Mouse (Mus musculus) liver, postnatal 0 days (tissue): Measurements from ENCODE around the gene S100a1. TPM values are rescaled to one million over a fixed set of nuclear protein-coding genes. Genes with fewer than 3 reads are reported as not detected.

Experiments
- ATAC-seq: fragments of 200-750 bp; cut with Nextera tagmentation; 2 replicates; pipeline ENCODE4 v1.8.0; 2017; ENCODE audit warnings: mild to moderate bottlenecking, moderate library complexity
- DNase-seq: peaks from one replicate; pipeline ENCODE4 v3.0.0-alpha.2; 2016
- H3K27ac ChIP-seq: fragments of 300-500 bp; sonication (generic); 2 replicates; pipeline ENCODE4 v1.5.1; 2014; ENCODE audit warnings: antibody characterized with exemption, moderate library complexity, mild to moderate bottlenecking, low read depth
- H3K27me3 ChIP-seq: fragments of 300-500 bp; sonication (generic); 2 replicates; pipeline ENCODE4 v1.6.1; 2014; ENCODE audit warnings: low read length, control low read depth, mixed read lengths; ENCODE audit not compliant: insufficient read depth
- H3K36me3 ChIP-seq: fragments of 300-500 bp; sonication (generic); replicated peaks from 2 replicates; pipeline ENCODE4 v1.6.1; 2014; ENCODE audit warnings: mild to moderate bottlenecking, control low read depth, low read length, moderate library complexity, mixed read lengths; ENCODE audit not compliant: insufficient read depth
- H3K4me1 ChIP-seq: fragments of 300-500 bp; sonication (generic); 2 replicates; pipeline ENCODE4 v1.6.1; 2014; ENCODE audit warnings: antibody characterized with exemption, mild to moderate bottlenecking, control low read depth; ENCODE audit not compliant: insufficient read depth
- H3K4me2 ChIP-seq: fragments of 300-500 bp; sonication (generic); 2 replicates; pipeline ENCODE4 v1.6.1; 2014; ENCODE audit warnings: low read depth, mild to moderate bottlenecking, low read length, moderate library complexity, mixed read lengths
- H3K4me3 ChIP-seq: fragments of 300-500 bp; sonication (generic); 2 replicates; pipeline ENCODE4 v1.5.1; 2014; ENCODE audit warnings: low read depth, low read length
- H3K9ac ChIP-seq: fragments of 300-500 bp; sonication (generic); replicated peaks from 2 replicates; pipeline ENCODE4 v1.6.1; 2014; ENCODE audit warnings: mild to moderate bottlenecking, moderate library complexity
- H3K9me3 ChIP-seq: fragments of 300-500 bp; sonication (generic); 2 replicates; pipeline ENCODE4 v1.6.1; 2016; ENCODE audit warnings: mild to moderate bottlenecking, control low read depth, low read length, mixed read lengths
- CTCF ChIP-seq: sonication (generic); IDR thresholded peaks from 2 replicates; pipeline ENCODE4 v1.5.1; 2016; ENCODE audit warnings: antibody characterized with exemption, low read depth
- EP300 ChIP-seq: IDR thresholded peaks from 2 replicates; pipeline ENCODE4 v1.6.1; 2016; ENCODE audit warnings: antibody characterized with exemption, low read depth, mild to moderate bottlenecking
- WGBS: fragments of 180-500 bp; shearing (Covaris S2); extraction: QIAGEN DNeasy Blood & Tissue Kit; methylation state at CpG from one replicate; pipeline ENCODE4 v1.1.7; 2014; ENCODE audit not compliant: insufficient replicate concordance; 5-methylcytosine and 5-hydroxymethylcytosine counted together
- polyA plus RNA-seq: library from polyadenylated mRNA; unstranded; fragments of >200 nt; fragmentation: Nextera tagmentation; extraction: Ambion mirVana; gene quantifications from 2 replicates; pipeline ENCODE4 v1.2.1, GENCODE M21; 2015

Gene S100a1
- polyA plus RNA-seq, 1 experiment from 2014 or later = 118 TPM

DNA sequence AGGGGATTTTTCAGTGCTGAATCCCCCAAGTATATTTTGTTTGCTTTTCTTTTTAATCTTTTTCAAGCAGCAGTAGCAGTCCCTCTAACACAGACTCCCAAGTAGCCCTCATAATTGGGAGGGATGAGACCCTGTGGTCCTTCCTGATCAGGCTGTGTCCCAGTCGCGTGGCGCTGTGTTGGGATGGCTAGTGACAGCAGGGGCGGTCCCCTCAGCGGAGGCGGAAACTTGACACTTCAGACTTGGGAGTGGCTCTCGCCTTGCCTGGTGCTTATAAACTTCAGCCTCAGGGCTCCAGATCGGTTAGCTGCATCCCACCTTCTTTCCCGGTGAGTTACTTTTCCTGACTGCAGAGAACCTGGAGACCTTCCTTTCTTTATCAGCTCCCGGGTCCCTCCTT, 499 bp upstream of the S100a1 start:
- Histone ChIP-seq H3K4me2 (peak overlapping the region; percentile 98), H3K4me3 (peak overlapping the region; percentile 61), H3K9ac (peak overlapping the region; percentile 65), H3K4me1 (peaks cover 24% of the 10 kb centered on the region), H3K36me3 (peaks cover 7% of the 10 kb centered on the region; the same call in 1 of the 2 replicates), H3K9me3 (no peaks in the 10 kb centered on the region), H3K27ac (peak overlapping the region; percentile 46), H3K27me3 (no peaks in the 10 kb centered on the region)
- peak; percentile 75 for DNase-seq
- ATAC-seq = peak; percentile 78
- 2% methylated on average over 10 of the region's 10 CpGs for WGBS
- TF ChIP-seq CTCF (no peak), EP300 (no peak)

DNA sequence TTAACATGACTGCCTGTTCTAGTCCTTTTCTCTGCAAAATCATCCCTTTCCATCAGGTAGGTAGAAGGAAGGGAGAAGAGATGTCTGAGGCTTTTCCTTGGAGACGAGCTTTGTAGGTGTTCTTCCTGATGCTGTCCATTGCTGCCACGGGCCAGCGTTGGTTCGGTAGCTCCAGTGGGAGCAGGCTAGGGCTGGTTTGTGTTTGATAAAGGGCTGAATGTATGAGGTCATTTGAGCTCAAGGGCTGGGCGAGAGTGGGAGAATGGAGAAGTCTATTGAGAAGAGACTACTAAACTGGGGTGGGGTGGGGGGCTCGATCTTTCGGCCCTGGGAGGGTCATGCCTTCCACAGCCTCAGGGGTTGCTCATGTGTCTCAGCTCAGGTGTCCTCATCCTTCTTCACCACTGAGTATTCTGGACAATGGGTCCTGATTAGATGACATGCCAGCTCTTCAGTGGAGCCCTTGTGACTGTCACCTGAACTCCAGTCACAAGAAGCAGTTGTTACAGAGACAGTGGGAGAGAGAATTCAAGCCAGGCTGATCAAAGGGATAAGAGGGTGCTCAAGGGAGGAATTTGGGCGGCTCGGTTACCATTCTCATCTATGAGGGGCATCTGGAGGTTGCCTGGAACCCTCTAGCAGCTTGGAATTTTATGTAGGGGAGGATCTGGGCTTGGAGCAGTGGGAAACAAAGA, 1.1 kb downstream of the S100a1 start:
- Histone ChIP-seq H3K4me3 (no peak overlapping the region), H3K27me3 (no peaks in the 10 kb centered on the region), H3K27ac (no peak overlapping the region), H3K4me2 (peak overlapping the region; percentile 98), H3K36me3 (peaks cover 7% of the 10 kb centered on the region; the same call in 1 of the 2 replicates), H3K9me3 (no peaks in the 10 kb centered on the region), H3K9ac (0 out of 2 replicates have a peak overlapping the region, but pooled peaks have one; percentile 65), H3K4me1 (peaks cover 24% of the 10 kb centered on the region)
- no peak for DNase-seq
- ATAC-seq = no peak
- WGBS = 71% methylated on average over 9 of the region's 9 CpGs
- TF ChIP-seq EP300 = no peak
- no peak for TF ChIP-seq CTCF

DNA sequence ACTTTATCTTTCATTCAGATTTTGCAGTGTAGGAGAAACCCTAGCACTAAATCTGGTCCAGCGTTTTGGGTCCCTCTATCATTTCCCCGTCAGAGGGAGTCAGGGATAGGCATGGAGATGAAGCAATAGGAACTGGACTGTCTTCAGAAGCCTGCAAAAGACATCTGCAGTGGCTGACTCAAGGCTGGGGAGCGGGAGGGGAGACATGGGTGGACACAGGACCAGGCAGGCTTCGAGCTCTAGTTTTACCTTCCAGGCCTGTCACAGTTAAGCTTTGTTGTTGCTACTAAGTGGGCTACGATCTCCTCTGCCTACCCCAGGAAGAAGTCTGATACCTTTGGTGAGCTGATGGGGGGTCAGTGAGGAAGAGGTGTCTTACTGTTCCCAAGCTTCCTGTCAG, 1.9 kb downstream of the S100a1 start:
- Histone ChIP-seq H3K4me3 (no peak overlapping the region), H3K4me1 (peaks cover 32% of the 10 kb centered on the region), H3K9me3 (no peaks in the 10 kb centered on the region), H3K9ac (no peak overlapping the region), H3K27ac (no peak overlapping the region), H3K27me3 (no peaks in the 10 kb centered on the region), H3K36me3 (peaks cover 12% of the 10 kb centered on the region; the same call in 1 of the 2 replicates), H3K4me2 (no peak overlapping the region)
- 74% methylated on average over 5 of the region's 5 CpGs for WGBS
- TF ChIP-seq EP300 (no peak), CTCF (no peak)
- no peak for ATAC-seq
- no peak for DNase-seq

DNA sequence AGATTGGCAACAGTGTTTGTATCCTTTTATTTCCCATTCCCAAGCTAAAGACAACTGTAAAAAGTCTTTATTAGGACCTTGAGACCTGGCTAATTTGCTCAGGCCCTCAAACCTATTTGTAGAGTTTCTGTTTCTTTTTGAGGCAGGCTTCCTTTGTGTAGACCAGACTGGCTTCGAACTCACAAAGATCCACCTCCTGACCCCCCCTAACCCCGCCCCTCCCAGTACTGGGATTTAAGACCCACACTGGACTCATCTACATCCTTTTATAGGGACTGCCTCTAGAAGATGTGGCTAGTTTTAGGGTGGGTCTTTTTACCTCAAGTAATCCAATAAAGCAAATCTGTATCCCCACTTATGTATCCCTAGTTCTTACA, 4.5 kb downstream of the S100a1 start:
- H3K4me3 ChIP-seq = peak overlapping the region; percentile 96
- H3K4me2 ChIP-seq = peak overlapping the region; percentile 67
- H3K9me3 ChIP-seq = no peaks in the 10 kb centered on the region
- peaks cover 32% of the 10 kb centered on the region for H3K36me3 ChIP-seq
- no peaks in the 10 kb centered on the region for H3K27me3 ChIP-seq
- WGBS = 11% methylated on average over 2 of the region's 2 CpGs
- TF ChIP-seq CTCF (no peak), EP300 (no peak)
- peak overlapping the region; percentile 99; the same call in 1 of the 2 replicates for H3K27ac ChIP-seq
- H3K9ac ChIP-seq = peak overlapping the region; percentile 17; the same call in 1 of the 2 replicates
- ATAC-seq = no peak
- peak; percentile 38 for DNase-seq
- peaks cover 21% of the 10 kb centered on the region for H3K4me1 ChIP-seq

DNA sequence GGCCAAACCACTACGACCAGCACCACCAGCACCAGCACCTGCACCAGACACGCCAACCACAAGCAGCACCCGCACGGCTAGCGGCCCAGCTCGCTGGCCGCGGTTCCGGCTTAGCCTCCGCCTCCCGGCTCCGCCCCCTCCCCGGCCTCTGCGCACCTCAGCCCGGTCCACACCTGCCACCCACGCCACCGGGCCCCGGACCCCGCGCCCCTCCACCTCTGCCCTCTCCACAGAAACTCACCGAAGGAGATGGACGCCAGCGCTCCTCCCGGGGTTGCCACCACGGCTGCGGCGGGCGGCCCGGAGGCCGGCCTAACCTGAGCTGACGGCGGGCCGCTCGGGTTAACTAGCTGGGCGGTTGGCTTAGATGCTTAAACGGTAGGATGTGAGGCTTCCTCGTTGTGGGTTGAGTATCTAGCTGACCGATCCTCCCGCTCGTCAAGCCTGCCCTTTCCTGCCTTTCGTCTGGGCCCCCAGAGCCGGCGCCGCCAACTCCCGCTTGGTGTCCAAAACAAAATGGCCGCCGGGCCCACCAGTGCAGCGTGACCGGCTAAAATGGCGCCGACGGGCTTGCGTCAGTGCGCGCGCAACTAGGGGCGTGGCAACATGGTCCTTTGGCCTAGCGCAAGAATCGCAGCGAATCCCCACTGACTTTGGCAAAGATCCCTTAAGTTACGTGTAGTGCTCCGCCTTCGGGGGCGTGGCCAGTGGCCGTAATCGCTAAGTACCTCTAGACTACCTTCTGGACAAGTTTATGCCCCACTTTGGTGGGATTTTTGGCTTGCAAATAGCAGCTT, 5.0 kb downstream of the S100a1 start, which contains the start of gene Chtop:
Gene Chtop, minus strand, starts transcription at position 549 of the 797 bp plus-strand sequence.
- Histone ChIP-seq H3K4me3 (peak within 1 kb of the TSS; percentile 96), H3K27me3 (no peaks in the 10 kb centered on the region), H3K9me3 (no peaks in the 10 kb centered on the region), H3K27ac (peak within 1 kb of the TSS; percentile 99), H3K4me1 (peaks cover 16% of the 10 kb centered on the region), H3K4me2 (peak within 1 kb of the TSS; percentile 79), H3K36me3 (peaks cover 38% of the 10 kb centered on the region), H3K9ac (peak within 1 kb of the TSS; percentile 99)
- peak; percentile 63 for TF ChIP-seq EP300
- 0 out of 2 replicates have a peak, but pooled peaks have one; percentile 4 for TF ChIP-seq CTCF
- 1% methylated on average over 60 of the region's 66 CpGs for WGBS
- ATAC-seq (peak; percentile 94), DNase-seq (peak; percentile 100)

DNA sequence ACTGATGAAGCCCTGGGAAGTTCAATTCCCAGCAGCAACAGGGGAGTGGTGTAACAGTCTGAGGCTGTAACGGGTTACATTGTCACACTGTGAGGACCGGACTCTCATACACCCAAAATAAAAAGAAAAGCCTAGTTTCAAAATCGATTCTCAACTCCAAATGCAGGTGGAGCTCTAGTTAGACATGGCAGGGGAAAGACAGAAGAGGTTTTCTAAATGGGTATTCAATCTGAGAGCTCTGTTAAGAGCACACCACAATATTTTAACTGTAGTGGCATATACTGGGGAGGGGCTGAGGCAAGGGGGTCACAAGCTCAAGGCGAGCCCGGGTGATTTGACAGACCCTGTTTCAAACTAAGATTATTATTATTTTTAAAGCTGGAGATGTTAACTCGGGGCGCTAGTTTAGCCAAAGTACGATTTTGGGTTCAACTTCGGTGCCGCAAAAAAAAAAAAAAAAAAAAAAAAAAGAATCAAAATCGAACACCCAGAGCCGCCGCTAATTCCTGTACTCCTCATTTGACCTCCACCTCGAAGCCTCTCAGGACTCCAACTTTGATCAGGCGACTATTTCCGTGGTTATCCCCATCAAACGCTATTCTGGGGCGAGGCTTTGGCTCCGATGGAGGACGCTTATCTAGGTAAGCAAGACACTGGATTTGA, 5.8 kb downstream of the S100a1 start:
- no peak for ATAC-seq
- 1% methylated on average over 20 of the region's 20 CpGs for WGBS
- DNase-seq = no peak
- H3K4me2 ChIP-seq = peak overlapping the region; percentile 79
- peaks cover 45% of the 10 kb centered on the region for H3K36me3 ChIP-seq
- H3K27ac ChIP-seq = peak overlapping the region; percentile 99
- H3K4me1 ChIP-seq = peaks cover 9% of the 10 kb centered on the region
- H3K9me3 ChIP-seq = no peaks in the 10 kb centered on the region
- no peak; the same call in 1 of the 2 replicates for TF ChIP-seq CTCF
- no peaks in the 10 kb centered on the region for H3K27me3 ChIP-seq
- H3K9ac ChIP-seq = peak overlapping the region; percentile 99
- H3K4me3 ChIP-seq = peak overlapping the region; percentile 96
